Mouse (Mus musculus) megakaryocyte progenitor cell, adult 5-6 weeks (primary cell): ENCODE data around the gene Smim23. TPM values are rescaled to one million over a fixed set of nuclear protein-coding genes. Genes with fewer than 3 reads are reported as not detected.

Source experiments
- ATAC-seq: replicated peaks from 2 replicates; pipeline ENCODE4 v1.8.0; 2016; ENCODE audit warnings: mild to moderate bottlenecking, moderate TSS enrichment, inconsistent platforms; ENCODE audit not compliant: poor library complexity
- total RNA-seq, 2 experiments: library from RNA; stranded (forward) in 1 of 2; stranded (reverse) in 1 of 2; fragments of 157-497, 149-512 nt in 1 of 2; fragments of 200-1000 nt in 1 of 2; gene quantifications; 2 replicates each; pipeline versions ENCODE4 v1.2.3 to v1.2.4; 2015 to 2017

The Smim23 gene
- total RNA-seq (2015), result not detected in 2 replicates
- total RNA-seq (2017), result not detected in 2 replicates

DNA sequence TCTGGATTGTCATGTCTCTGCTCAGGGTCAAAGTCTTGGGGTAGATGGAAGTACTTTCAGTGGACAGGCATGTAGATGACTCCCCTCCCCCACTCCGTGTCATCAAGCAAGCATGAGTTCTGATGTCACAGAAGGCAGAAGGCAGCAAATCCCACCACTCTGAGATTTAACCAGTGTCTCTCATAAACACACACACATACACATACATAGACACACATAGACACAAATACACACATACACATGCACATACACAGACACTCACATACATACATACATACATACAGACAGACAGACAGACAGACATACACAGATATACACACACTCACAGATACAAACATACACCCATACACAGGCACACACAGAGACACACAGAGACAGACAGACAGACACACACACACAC lies at the start of gene Smim23:
TSS of gene Smim23 (minus strand) at position 101 of the 400 bp plus-strand sequence.
- no peak for ATAC-seq

GRCm38 (mm10) chr11:32868619-32869383 lies 44.4 kb upstream of the Smim23 start:
- no peak for ATAC-seq

- ATAC-seq, result no peak
Observed at GRCm38 (mm10) chr11:32864615-32865014, 40.2 kb upstream of the Smim23 start.

GRCm38 (mm10) chr11:32857418-32857879 lies 33.0 kb upstream of the Smim23 start:
- no peak for ATAC-seq

DNA sequence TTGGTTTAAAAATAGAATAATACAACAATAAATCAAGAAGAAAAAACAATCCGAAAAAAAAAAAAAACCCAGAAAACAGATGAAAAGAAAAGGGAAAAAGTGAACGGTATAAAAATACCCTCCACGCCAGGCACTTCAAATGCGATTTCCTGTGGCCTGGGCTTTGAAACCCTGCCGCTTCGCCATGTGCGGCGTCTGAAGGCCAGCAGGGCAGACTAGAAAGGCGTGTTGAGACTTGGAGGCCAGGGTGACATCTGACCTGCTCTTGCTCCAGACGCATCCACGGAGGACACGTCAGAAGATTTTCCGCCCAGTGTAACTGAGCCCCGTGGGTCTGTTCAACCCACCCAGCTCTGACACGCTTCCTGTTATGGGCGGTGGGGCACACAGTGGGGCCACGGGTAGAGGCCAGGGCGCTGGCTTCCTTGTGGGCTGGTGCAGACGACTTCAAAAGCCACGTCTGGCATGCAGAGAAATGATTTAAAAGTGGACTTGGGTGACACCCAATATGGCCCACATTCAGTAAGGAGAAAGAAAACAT lies 22.3 kb upstream of the Smim23 start:
- ATAC-seq, result no peak

GRCm38 (mm10) chr11:32841169-32841568 lies 16.8 kb upstream of the Smim23 start:
- ATAC-seq, result no peak

DNA sequence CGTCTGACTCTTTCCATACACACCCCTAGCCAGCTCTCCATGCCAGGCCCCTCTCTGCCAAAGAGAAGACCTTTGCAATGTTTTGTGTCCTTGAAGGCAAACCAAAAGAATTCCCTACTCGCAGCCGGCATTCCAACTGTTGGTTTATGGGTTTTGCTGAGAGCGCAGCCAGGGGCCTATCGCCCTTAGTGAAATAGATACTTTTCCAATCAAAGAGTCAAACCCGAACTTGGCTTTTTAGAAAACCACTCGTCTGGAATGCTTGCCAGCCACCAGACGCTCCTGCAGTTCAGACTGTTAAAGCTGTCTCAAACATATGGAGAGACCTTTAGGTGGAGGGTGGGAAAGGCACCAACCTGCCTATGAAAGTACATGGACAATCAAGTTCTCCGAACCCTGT lies 15.9 kb upstream of the Smim23 start:
- no peak for ATAC-seq

DNA sequence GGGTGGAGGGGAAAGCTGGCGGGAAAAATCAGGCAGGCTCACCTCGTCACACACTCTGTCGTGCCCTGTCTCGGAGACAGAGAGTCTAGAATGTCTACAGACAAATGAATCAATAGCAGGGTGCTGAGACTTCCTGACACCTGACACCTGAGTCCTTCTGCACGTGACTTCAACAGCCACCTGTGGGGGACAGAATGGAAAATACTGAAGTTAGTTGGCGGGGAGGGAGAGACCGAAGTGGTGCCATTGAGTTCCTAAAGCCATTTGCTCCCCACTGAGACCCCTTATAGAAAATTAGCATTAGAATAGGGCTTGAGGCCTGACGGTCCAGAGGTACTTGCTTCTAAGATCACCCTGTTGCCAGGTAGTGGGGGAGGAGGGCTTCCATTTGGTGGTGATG lies 10.6 kb upstream of the Smim23 start:
- no peak for ATAC-seq

- ATAC-seq, result no peak
Observed at GRCm38 (mm10) chr11:32834367-32834918, 10.0 kb upstream of the Smim23 start.

DNA sequence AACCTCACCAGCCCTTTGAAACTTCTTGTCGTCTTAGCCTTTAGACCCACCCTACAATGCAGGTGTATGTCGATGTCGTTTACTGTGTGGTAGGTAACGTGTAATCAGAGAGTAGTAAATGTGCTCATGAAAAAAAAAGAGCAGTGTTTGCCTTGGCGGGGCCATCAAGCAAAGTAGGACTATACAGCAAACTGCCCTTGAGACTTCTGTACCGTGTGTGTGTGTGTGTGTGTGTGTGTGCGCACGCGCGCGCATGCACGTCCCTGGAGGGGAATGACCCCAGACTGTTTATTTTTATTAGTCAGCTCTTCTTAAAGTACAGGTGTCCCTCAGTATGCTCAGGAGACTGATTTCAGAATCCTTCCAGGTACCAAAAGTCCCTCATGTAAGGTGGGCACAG lies 6.8 kb downstream of the Smim23 start:
- no peak for ATAC-seq

GRCm38 (mm10) chr11:32814286-32814685 lies 10.1 kb downstream of the Smim23 start:
- ATAC-seq, result no peak

DNA sequence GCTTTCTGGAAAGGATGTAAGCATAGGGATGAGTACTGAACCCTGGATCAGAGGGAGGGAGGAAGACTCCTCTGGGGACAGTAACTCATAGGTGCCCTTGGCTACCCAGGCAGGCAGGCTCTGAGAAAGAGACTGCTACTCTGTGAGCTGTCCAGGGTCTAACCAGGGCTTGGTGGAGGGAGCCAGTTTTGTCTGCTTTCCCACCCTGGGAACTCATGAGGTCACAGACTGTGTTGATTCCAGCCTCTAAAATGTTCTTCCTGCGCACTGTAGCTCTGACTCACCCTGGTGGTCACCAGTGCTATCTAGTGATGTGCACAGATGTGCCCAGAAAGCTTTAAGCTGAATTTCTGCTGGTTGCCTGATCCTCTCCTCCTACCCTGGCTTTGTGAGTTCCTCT lies 15.3 kb downstream of the Smim23 start:
- no peak for ATAC-seq

DNA sequence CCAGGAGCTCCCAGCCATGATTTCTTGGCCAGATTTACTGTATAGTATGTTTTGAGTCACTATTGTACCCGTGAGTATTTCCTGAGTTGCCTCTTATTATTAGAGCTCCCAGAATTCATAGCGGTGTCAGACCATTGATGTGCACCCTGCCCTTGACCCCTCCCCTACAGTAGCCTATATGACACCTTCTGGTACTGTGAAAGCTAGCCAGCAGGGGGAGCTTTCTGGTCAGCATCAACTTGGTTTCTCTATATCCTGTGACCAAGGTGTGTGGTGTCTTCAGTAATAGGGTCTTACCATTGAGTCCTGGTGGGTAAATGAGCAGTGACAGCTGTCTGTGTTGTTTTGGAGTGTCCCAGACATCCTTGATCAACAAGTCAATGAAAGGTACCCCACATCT lies 18.4 kb downstream of the Smim23 start:
- ATAC-seq, result peak; percentile 74

DNA sequence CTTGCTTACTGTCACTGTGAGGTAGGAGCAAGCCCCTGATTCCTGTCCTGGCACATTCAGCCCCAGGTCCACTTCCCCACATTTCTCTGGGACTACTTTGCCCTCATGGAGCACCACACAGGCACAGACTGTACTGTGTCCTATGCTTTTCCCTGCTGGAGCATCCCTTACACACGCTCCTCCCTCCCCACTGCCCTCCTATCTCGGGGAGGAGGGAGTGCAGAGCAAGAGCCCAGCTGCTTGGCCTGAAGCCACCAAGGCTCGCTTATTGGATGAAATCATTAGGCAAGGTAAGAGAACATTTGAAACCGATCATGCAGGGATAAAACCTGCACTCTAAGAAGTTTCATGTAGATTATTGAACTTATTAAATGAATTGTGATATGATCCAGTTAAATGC lies 20.7 kb downstream of the Smim23 start:
- ATAC-seq, result no peak

GRCm38 (mm10) chr11:32801715-32802114 lies 22.7 kb downstream of the Smim23 start:
- no peak for ATAC-seq

GRCm38 (mm10) chr11:32800929-32801375 lies 23.5 kb downstream of the Smim23 start:
- ATAC-seq, result no peak

DNA sequence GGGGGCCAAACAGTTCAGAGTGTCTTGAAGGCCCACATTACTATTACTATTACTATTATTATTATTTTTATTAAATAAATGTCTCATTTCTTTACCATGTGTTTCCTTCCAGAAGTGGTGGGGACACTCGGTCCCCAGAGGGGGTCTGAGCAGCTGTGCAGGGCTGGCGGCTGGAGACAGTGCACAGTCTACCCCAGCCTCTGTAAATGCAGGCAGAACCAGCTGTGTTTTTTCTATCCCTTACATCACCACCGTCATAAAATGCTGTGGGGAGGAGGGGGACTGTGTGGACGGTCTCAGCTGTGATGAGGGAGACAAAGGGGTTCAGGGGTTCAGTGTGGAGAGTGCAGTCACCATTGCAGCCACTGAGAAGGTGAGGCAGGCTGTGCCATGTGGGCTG lies 26.0 kb downstream of the Smim23 start:
- ATAC-seq, result no peak

DNA sequence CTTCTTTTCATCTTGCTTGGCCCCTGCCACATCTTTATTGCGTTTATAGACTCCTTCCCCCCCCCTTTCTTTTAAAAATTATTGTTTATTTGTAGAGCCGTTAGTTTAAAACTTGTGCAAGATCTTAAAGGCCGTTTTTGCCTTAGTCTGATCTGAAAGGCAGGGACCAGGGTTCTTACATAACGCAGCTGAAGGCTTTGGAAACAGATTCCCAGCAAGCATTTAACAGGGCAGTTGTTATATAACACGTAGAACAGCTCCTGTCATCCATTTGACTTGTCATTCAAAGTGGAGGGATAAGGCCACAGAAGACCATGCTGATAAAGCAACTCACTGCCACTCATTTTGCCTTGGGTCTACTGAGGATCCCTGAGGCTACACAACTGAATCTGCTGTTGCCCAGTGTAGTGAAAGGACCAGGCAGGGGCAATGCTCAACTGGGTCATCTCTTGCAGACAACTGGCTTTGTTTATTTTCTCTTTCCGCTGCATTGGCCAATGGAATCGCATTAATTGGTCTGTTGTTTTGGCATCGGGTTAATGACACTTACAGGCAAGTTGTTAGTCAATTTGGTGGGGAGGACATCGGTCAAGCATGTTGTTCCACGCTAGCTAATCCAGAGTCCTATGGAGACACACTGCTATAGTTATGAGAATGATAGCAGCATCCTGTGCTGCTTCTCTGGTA lies 29.5 kb downstream of the Smim23 start:
- no peak for ATAC-seq

DNA sequence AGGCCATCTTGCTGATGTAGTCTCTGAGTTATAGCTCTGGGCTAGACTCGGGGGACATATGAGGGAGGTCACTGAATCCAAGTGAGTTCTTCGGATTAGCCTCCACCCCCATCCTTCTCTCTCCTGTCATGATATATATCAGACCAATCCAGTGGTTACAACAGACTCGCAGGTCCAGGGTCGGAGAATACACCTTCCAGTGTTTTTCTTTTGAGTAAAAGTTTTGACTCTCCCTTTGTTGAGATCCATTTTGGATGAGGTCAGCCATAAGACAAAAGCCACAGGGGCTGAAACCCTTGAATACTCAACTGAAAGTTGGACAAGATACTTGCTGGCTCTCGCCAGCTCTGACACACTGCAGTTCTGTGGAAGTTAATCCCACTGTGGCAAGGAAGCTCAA lies 38.2 kb downstream of the Smim23 start:
- no peak for ATAC-seq

GRCm38 (mm10) chr11:32785591-32786147 lies 38.7 kb downstream of the Smim23 start:
- ATAC-seq, result no peak

- ATAC-seq, result no peak
Observed at GRCm38 (mm10) chr11:32782724-32783123, 41.7 kb downstream of the Smim23 start.
